Mouse (Mus musculus) gastrocnemius, postnatal 25 days (tissue): ENCODE measurements around the gene Il1a. TPM values are rescaled to one million over a fixed set of nuclear protein-coding genes. Genes with fewer than 3 reads are reported as not detected.

Experiments used
- DNase-seq: peaks from one replicate; pipeline ENCODE4 v3.0.0; 2022
- long read RNA-seq, 2 experiments: library from polyadenylated mRNA; stranded (forward); transcript quantifications; one replicate each; pipeline ENCODE4 v2.0.0; 2021
- total RNA-seq, 2 experiments: library from RNA; stranded (reverse); gene quantifications; 1 replicate in 1 of 2; 2 replicates in 1 of 2; pipeline ENCODE4 v1.2.3; 2021

Gene Il1a
- total RNA-seq, result not detected
- long read RNA-seq, experiment 1, result 0 reads
- long read RNA-seq, experiment 2, result 0 reads

DNA sequence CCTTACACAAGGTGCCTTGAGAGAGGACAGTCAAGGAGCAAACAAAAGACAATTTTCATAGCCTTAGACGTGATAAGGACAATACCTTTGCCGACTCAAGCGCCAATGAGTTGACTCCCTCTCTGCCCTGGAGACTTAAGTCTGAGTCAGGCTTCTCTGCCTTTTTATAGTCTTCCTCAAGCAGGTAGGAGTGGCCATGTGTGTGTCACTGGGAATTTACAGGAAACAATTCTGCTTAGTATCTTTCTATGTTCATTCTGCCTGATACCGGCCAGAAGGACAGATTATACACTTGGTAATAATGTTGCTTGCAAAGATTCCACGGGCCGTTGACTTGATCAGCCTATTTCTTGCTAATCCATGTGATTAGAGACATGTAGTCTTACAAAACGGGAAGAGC is at the start of gene Il1a:
Gene Il1a (minus strand): TSS at position 137 of the 400 bp plus-strand sequence.
- no peak for DNase-seq

DNA sequence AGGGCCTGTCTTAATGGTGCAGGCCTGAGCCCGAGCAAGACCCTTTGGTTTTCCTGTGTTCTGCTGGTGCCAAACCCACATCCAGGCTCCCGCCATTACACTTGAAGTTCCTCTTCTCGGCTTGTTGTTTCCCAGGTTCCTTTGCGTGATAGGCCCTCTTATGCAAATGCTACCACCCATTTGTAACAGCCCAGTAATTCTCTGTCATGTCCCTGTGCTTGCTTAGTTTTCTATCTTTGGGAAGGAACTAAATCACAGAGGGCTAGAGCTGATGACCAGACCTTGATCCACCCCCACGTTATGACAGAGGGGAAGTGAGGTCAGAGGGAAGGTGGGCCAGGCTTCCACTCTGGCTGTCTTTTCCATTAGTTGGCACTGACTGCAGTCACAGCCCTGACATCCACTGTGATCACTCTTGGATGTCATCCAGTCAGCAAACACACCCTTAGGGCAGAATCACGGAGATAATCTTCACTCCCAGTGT is 28.4 kb upstream of the Il1a start:
- no peak for DNase-seq

DNA sequence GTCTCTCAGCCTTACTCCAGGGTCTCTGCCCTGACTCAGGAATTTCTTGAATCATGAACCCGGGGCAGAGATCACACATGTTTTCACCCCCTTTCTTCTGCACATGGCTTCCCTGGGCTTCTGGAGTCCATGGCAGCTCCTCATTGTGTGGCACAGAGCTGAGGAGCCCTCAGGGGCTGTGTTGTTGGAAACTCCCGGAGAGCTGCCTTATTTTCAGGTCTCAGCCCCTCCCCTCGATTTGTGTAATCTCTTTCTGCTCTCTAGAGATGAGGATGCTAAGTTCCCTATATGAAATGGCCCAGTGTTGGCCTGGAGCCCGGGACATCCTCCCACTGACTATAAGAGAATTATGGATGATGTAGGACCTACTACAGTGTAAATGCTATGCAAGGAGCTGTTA is 23.7 kb upstream of the Il1a start:
- DNase-seq, result no peak

DNA sequence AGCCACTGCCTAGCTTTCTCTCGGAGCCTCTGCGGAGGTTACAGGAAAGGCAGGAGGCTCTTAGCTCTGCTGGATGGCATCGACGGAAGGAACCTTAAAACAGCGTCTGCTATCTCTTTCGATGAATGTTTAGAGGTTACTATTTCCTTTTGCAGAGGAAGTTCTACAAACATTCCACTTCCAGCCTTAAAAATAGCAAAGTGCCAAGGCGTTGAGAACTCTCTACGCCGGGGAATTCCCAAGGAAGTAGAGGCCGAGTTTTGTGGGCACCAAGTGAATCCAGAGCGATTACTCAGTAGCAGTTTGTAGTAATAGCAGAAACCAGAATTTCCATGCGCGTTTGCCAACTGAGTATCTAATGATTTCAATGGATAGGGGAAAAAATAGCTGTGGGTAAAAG is 20.8 kb upstream of the Il1a start:
- no peak for DNase-seq

DNA sequence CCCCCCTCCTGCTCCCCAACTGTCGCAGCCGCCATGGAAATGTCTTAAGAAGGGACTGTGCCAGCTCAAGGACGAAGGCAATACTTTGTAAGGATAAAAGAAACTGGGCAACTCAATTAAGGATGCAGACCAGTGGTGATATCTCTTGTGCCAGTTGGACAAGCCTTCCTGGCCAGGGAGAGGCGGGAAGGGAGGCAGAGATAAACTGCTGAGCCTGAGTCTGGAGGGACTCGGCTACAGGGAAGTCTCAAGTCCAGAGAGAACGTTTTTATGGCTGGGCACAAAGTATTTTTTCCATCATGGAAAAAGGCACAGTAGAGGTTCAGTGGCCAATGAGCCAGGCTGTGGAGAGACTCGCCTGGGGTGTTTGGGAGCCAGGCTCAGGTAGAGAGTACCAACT is 20.3 kb upstream of the Il1a start:
- no peak for DNase-seq

DNA sequence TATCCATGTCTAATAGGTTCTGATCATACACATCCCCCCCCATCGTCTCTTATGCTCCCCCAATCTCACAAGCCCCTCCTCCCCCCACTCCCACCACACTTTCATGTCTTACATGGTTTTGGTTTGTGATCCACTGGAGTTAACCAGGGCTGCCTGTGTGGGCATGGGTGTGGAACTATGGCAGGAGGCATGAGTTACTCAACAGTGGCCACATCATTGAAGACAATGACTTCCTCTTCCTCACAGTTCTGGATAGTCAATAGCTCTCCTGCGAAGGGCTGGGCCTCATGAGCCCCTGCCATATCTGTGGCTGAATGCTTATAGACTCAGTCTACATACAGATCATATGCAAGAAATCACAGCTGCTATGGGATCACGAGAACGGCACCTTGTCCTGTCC is 18.5 kb upstream of the Il1a start:
- no peak for DNase-seq

DNA sequence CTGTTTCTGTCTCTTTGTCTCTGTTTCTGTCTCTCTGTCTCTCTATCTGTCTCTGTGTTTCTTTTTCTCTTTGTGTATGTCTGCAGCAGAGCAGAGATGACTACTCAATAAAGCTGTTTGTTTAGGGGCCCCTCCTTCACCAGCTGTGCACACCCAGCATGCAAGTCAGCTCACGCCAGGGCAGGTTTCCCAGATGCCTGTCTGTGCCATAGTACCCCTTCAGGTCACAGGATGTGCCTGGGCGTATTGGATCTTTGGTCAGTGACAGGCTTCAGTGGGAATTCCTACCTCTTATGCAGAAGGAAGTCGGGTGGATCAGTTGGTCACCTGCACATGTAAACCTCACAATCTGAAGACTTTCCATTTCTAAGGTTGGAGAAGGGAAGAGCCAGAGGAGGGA is 14.4 kb upstream of the Il1a start:
- no peak for DNase-seq

DNA sequence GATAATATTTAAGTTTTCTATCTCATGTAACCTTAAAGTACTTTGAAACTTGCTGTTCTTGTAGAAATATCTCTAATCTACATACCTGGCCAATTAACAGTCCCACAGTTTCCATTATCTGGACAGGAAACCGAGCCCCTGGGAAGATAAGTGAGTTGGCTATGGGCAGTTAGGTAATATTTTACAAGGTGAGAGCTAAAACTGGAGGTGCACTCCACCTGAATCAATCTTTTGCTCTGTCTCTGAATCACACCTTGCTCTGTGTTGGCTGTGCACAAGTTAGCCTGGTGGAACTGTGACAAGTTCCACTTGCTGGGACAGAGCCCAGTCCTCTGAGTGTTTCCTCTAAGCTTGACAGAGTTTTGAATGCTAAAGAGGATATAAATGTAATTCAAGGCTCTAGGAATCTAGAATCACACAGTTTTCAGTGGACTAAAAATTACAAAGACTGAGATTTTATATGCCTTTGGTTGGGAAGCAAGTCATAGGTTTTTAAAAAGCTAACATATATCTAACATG is 12.4 kb upstream of the Il1a start:
- DNase-seq, result no peak

DNA sequence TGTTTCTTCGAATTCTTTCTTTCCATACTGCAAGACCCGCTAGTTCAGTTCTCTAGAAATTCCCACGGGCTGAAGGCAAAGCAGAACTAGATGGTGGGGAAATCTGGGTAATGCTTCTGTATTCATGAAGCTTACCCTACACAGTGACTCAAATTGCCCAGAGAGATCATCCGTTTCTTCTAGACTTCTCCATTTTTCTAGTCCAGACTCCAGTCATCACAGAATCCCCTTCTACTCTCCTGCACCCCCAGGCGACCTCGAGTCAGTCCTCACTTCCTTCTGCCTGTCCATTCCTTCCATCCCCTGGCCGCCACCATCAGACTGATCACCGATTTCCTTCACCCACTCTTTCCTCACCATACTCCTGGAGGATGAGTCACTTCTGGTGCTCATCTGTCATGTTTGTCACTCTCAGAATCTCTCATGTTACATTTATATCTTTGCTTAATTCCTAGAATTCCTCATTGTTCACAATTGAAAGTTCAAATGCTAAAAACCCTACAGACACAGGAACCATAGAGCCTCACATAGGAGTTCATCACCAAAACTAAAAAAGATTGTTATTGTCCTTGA is 10.3 kb upstream of the Il1a start:
- no peak for DNase-seq

DNA sequence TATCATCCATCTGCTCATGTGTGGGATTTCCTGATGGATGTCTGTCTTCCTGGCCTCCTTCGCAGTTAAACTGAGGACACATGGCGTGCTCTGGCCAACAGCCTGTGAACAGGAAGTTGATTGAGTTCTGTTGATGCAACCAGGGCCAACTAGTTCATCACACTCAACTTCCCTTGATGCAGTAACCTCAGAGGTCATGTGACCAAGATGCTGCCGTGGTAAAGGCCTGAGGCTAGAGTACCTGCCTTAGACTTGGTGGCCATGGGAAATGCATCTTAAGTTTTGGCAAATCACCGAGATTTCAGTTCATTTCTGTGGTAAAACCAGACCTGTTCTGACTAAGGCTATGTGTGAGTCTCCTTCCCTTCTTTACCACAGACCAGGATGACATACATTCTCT is 6.1 kb upstream of the Il1a start:
- no peak for DNase-seq

DNA sequence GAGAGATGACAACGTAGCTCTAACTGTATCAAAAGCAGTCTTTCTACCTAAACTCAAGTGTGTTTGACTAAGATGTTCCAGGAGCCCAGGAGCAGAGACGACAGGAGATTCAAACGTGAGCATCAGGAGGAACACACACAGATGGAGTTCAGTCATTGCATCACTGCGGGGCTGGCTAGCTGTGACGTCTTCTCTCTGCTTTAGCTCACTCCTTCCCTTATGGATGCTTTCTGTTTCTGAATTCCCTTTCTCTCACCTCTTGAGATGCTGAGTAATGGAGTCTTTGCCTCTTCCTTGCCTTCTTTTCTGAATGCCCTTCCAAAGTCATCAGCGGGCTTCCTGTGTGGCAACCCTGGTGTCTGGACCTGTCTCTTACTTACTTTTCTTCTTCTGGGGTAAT is 5.1 kb upstream of the Il1a start:
- no peak for DNase-seq

DNA sequence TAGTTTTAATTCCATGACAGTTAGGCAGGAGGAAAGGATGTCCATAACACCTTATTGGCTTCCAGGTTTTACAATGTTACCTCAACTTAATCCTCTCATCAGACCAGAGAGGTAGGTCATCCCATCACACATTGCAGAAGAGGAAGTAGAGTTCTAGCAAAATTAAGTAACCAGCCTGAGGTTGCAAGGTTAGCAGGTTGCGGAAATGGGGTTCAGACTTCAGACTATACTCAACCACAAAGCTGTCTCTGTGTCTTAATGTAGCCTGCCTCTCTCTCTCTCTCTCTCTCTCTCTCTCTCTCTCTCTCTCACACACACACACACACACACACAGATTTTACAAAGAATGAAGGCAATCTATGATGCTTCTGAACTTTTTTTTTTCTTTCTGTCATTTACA is 4.2 kb upstream of the Il1a start:
- DNase-seq, result no peak

DNA sequence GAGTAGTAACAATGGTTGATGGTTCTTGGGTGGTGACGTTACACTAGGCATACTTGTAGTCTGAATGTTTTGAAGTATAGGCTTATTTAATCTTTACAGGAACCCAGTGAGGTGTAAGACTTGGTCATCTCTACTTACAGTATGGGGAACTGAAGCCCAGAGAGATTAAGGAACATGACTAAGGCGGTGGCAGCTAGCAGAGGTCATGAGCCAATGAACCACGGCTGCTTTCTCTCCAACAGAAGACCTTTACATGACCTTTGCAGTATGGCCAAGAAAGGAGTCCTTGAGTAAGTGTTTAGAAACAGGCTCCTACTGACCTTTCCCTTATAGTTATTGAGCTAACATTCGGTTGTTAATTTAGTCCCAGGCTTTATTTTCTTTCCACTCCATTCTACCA is 3.8 kb downstream of the Il1a start:
- DNase-seq, result no peak

DNA sequence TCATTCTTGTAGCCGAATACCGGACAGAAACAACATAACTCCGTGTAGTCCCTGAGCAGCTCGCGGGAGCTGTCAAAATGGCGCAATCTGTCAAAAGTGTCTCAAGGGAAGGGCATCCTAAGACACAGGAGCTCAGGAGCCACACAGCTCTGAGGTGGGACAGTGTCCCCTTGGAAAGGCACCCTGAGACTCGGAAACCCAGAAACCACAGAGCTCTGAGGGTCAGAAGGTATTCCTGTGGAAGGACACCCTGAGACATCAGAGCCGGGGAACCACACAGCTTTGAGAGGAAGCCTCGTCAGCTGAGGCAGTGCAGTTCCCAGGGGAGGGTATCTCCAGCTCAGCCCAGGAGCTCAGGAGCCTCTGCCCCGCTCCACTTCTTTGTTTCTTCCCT is 12.2 kb downstream of the Il1a start:
- DNase-seq, result peak; percentile 12

DNA sequence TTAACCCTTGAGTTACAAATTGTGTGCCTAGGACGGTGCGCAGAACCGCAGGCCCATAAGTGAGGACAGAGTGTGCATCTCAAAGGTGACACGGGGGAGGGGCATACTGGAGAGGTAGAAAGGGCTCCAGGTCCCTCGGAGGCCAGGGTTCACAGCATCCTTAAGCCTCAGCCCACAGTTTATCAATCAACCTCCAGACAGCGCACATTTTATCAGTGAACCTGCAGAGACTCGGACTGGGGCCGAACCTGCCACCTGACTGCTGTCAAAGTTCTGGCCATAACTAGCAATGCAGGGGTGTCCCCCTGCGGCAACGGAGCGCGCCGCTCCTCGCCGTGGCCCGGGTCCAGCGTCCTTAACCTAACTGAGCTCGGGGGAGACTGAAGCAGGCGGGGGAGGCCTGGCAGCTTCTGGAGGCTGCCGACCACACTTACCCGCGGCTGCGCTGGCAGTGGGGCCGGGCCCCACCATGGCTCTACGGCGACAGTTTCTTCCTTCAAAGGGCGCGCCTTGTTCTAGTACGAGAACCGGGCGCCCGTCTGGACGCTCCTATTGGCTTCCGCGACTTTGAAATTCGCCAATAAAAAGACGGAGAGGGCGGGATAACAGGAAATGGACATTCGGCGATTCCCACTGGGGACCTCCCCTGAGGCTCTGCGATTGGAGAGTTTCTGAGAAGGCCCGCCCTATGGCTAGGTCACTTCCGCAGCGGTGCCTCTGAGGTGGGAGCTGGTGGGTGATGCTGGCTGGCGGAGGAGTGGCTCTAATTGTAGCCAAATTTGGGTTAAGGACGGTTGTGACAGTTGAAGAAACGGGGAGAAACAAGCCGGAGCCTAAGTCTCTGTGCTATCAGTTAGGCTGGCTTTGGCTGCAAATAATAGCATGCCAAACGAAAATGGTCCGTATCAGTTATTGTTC is 12.8 kb downstream of the Il1a start, which contains the start of gene Ckap2l:
Gene Ckap2l (minus strand): TSS at position 542 of the 918 bp plus-strand sequence.
- DNase-seq, result peak; percentile 97

DNA sequence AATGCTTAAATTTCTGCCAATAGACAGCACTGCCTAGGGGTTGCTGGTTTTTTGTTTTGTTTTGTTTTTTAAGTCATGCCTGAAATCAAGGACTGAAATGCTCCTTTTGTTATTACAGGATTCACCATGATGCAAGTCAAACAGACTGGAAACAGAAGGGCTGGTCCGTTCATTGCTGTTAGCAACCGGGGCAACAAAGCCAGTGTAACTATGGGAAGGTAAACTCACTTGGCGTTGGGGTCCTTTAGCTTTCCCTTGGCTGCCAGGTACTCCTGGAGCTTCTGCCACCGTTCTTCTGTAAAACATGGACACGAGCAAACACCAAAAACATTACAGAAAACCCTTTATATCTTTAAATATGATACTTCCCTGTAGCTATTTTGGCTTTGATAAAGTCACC is 13.7 kb downstream of the Il1a start:
- DNase-seq, result no peak

DNA sequence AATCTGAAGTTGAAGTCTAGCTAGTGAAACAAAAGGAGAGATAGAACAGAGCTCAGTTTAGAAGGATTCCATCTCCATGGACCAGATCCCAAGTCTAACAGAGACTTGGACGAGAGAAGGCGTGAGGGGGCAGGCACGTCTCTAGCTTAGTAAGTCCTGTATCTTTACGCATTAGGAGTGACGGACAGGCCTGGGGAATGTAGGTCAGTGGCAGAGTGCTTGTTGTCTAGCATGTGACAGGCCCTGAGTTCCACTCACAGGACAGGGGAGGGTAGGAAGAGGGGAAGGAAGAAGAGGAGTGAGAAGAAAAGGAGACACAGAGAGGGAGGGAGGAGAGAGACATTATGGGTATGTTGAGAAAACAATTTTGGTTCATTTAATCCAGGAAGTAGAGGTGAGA is 14.7 kb downstream of the Il1a start:
- DNase-seq, result no peak

DNA sequence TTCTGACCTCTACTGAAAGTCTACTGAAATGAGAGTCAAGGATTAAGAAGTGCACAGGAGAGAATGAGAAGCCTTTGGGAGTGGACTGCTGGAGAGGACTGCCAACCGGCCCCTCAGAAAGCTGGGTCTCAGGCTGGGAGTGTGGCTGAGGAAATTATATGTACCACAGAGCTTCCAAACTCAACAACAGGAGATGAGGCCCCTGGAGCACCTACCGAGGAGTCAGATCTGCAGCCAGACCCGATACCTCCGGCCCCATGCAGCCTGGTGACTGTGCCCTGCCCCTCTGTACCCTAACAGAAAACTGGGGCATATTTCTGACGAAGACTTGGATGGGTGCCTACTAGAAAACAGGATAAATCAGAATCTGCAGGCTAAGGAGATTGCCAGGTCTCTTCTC is 35.9 kb downstream of the Il1a start:
- no peak for DNase-seq

DNA sequence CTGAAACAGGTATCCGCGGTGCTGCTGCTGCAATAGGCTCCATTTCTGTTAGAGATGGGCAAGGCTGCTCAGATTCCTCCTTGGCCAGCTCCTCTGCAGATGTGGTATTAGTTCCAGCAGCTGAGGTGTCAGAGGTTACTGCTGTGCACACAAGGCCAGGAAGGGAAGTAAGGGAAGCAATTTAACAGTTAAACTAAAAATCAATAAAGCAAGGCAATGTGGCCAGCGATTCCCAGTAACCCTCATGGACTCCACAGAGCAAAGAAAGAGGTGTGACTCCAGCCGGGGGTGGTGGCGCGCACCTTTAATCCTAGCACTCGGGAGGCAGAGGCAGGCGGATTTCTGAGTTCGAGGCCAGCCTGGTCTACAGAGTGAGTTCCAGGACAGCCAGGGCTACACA is 39.2 kb downstream of the Il1a start:
- DNase-seq, result no peak

DNA sequence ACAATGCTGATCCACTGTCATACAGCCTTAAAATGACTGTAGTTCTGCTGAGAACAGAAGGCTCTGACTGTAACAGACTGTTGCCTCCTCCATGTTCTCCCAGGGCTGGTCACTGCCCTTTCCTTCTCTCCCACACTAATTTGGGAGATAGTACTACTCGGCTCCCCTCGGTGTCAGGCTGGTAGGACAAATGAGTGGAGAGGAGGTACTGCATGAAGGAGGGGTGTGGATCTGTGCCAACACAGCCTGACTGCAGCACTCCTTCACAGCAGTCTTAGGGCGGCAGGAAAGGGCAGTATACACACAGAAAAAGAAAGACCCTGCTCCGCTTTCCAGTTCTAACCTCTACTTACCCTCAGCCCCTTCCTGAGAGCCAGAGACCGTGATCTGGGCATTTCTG is 39.8 kb downstream of the Il1a start:
- DNase-seq, result no peak

DNA sequence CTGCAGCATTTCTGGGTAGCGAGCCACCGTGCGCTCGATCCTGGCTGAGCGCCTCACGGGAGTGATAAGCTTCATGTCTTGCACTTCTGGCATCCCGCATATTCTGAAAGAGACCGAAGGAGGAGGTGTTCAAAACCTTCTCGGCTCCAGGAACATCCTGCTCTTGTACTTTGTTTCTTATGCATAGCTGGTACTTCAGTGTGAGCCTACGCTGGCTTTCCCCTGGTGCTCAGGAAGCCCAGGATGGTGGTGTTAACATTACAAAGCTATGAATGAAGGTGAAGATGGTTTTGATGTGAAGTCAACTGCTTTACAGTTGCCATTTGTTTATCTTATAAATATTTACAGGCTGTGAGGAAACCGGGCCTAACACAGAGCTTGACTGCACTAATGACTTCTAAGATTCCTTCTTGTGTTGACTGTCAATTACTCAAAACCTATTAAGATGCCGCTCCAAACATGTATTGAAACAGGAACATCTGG is 40.6 kb downstream of the Il1a start:
- no peak for DNase-seq

DNA sequence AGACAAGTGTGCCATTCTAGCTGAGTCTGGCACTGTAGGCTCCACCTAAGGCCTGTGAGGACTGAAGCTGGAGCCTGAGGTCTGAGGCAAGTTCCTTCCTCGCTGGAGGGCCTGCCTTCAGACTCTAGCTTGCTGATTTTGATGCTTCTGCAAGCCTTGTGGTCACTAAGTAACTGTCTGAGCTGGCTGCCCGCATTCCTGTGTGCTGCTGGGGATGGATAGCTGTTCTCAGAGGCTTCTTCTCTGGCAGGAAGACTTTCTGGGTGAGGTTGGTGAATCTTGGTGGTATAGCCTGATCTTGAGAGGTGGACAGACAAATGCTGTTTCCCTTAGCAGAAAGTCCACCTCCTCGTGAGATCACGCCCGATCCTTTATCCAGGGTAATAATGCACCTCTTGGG is 42.0 kb downstream of the Il1a start:
- DNase-seq, result no peak

DNA sequence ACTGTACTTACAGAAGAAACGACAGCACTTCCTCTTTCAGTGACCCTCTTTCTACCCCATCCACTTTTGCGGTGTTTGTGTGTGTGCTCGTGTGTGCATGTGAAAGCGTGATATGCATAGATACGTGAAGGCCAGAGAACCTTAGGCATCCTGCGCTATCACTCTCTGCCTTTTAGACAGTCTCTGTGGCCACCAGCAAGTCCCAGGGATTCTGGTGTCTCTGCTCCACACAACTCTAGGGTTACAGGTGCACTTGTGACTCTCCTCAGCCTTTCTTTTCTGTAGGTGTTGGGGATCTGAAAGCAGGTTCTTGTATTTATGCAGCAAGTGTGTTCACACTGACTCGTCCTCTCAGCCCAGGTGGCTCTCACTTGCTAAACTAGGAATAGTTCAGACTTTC is 44.5 kb downstream of the Il1a start:
- DNase-seq, result no peak
